Mouse (Mus musculus) left cerebral cortex, postnatal 4 days (tissue): ENCODE results near the gene Ptpn21. TPM values are rescaled to one million over a fixed set of nuclear protein-coding genes. Genes with fewer than 3 reads are reported as not detected.

ENCODE experiments used
- DNase-seq: peaks from one replicate; pipeline ENCODE4 v3.0.0-alpha.2; 2022
- intact Hi-C: fragments of 180-260 bp; cut with DNase I; formaldehyde crosslinking; loops from one replicate; pipeline ENCODE4 v1.15.1; 2025
- total RNA-seq, 2 experiments: library from RNA; stranded (reverse); gene quantifications; 2 replicates each; pipeline ENCODE4 v1.2.3; 2021

The Ptpn21 gene
- total RNA-seq, 2 experiments from 2014 or later: 7.3 to 8.4 TPM

- peak; percentile 57 for DNase-seq
- intact Hi-C loops: loop anchor here (5.0 kb wide), 1 partner anchor 77 kb away; the partner anchor contains the start of gene Zc3h14
Measured at GRCm38 (mm10) chr12:98669864-98670263, 67.3 kb downstream of the Ptpn21 start.

DNA sequence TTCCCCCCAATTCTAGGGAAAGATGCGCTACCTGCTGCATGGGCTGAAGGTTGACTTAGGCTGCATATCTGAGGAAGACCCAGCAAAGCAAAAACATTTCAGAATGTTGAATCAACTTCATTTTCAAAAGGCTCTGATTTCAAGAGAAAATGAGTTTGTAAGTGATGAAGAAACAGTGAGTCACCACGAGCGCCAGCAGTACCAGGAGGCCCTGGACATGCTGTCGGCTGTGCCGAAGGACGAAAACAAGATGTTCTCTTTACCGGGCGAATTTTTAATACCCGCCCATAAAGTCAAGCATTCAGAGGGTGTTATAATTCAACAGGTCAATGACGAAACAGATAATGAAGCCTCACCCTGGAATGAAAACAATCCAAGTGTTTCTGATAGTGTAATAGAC, 68.1 kb downstream of the Ptpn21 start:
- DNase-seq: no peak
- intact Hi-C loops: no loop called here

- DNase-seq: no peak
- intact Hi-C loops: no loop called here
Measured at GRCm38 (mm10) chr12:98668132-98668814, 68.9 kb downstream of the Ptpn21 start.

DNA sequence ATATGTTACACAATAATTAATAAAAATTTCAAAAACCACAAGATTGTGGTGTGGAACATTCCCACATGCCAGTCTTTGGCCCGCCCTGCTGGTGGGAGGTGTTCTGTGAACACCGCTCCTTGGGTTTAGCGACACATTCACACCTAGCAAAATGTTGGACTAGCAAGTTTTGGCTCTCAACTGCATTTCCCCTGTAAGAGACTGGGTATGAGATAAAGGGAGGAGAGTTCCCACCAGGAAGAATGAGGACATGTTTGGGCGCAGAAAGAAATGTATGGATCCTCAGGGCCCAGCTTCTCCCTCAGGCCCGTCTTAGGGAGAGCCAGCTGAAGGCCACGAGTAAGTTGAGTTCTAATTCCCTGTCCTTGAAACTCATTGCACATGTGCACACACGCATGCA, 74.6 kb downstream of the Ptpn21 start:
- intact Hi-C loops: no loop called here
- DNase-seq: no peak

GRCm38 (mm10) chr12:98656873-98657272, 80.3 kb downstream of the Ptpn21 start:
- intact Hi-C loops: no loop called here
- no peak for DNase-seq

DNA sequence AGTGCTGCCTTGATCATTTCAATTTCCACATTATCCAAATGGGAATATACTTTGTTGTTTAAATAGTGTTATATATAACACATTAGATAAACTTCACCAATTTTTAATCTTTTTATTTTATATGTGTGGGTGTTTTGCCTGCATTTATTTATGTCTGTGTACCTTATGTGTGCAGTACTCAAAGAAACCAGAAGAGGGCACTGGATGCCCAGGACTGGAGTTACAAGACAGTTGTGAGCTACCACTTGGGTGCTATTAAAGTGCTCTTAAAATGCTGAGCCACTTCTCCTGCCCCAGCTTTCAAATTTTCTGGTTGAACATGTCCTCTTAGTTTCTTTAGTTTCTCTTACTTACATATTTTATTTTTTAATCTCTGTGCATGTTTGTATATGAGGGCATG, 92.4 kb downstream of the Ptpn21 start:
- no peak for DNase-seq
- intact Hi-C loops: no loop called here

GRCm38 (mm10) chr12:98628260-98628970, 108.8 kb downstream of the Ptpn21 start:
- intact Hi-C loops: loop anchor here (5.0 kb wide), 1 partner anchor 166 kb away; no protein-coding TSS in a partner anchor
- no peak for DNase-seq

DNA sequence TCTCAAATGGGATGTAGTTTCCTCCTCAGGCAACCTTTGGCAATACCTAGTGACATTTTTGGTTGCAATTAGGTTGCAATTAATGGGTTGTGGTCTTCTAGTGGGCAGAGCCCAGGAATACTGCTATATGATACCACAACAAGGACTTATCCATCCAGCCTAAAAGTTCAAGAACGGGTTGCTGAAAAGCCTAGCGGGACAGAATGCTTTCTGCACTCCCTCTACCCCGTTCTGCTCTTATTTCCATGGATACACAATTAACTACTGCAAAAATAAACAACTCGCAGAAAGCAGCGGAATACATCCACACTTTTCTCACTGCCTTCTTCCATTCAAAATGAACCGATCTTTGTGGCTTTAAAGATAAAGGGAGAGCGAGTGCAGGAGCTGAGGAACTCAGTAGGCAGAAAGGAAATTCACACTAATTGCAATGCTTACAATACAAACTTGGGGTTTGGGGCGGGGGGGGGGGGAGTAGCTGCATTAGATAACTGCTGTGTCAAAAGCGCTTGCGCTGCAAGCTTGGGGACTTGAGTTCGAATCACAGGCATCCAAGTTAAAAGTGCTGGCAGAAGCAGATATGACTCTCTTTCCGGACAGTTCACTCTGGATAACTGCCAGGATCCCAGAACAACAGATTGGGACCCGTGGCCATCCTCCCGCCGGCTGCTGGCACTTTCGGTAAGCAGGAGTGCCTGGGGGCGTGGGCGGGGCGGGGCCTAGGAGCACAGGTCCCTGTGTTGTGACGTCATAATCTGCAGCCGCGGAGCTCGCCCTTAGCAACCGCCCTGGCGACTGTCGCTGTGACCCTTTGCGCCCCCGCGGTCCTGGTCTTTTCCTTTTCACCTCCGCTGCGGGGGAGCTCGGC, 109.6 kb downstream of the Ptpn21 start, which contains the start of gene Spata7:
TSS of gene Spata7 (plus strand) at position 766 of the 868 bp plus-strand sequence.
- intact Hi-C loops: loop anchor here (5.0 kb wide), 1 partner anchor 165 kb away; no protein-coding TSS in a partner anchor
- peak; percentile 95 for DNase-seq

Other genes with a start within 250 kb of the Ptpn21 start
- gene Kcnk10, start 159.1 kb downstream of the Ptpn21 start, total RNA-seq: 10 to 100 TPM; 78.7 to 81.0 TPM
- 10 to 100 TPM; 33.6 to 36.7 TPM for gene Spata7, start 109.2 kb downstream of the Ptpn21 start, total RNA-seq
- gene Zc3h14, start 9.6 kb upstream of the Ptpn21 start, total RNA-seq: 100 to 1,000 TPM; 122 to 123 TPM
- 10 to 100 TPM; 66.5 to 67.7 TPM for gene Eml5, start 164.1 kb upstream of the Ptpn21 start, total RNA-seq
- gene Ttc8, start 183.2 kb upstream of the Ptpn21 start, total RNA-seq: 10 to 100 TPM; 27.7 to 31.1 TPM